Mouse (Mus musculus): Measurements from ENCODE around the gene Medag. TPM values are rescaled to one million over a fixed set of nuclear protein-coding genes. Genes with fewer than 3 reads are reported as not detected.

The Medag gene
- total and polyA plus RNA-seq, 3 experiments: 6.7 to 12.5 (median 12.3) TPM

GRCm38 (mm10) chr5:149442277-149442660 is 30.7 kb downstream of the Medag start:
- H3K79me2 ChIP-seq (replicated peaks; ENCODE audit: control insufficient read depth, insufficient read depth, low read length): no peaks in the 10 kb centered on the region
- TF ChIP-seq CTCF (IDR thresholded peaks at IDR 0.05) (no peak), POLR2A (IDR thresholded peaks at IDR 0.05; ENCODE audit: insufficient read depth, low read depth, low read length) (no peak), EP300 (IDR thresholded peaks at IDR 0.05; ENCODE audit: insufficient read depth, low read depth, low read length) (no peak)
- no peak overlapping the region for H3K9ac ChIP-seq (ENCODE audit: low read depth, low read length)
- no peak overlapping the region for H3K27ac ChIP-seq
- no peaks in the 10 kb centered on the region for H3K36me3 ChIP-seq (ENCODE audit: control insufficient read depth, insufficient read depth, low read length)
- H3K4me1 ChIP-seq (ENCODE audit: control insufficient read depth, insufficient read depth, low read length): no peaks in the 10 kb centered on the region; the same call in 1 of the 2 replicates
- intact Hi-C loops (cut with DNase I): no loop called here
- H3K27me3 ChIP-seq (ENCODE audit: control insufficient read depth, insufficient read depth, low read length): peaks cover 2% of the 10 kb centered on the region
- H3K4me3 ChIP-seq: no peak overlapping the region
- 51% methylated on average over 15 of the region's 15 CpGs for WGBS
- no peak for DNase-seq

GRCm38 (mm10) chr5:149444451-149444850 is 32.9 kb downstream of the Medag start:
- Histone ChIP-seq H3K4me1 (ENCODE audit: control insufficient read depth, insufficient read depth, low read length) (no peaks in the 10 kb centered on the region; the same call in 1 of the 2 replicates), H3K79me2 (replicated peaks; ENCODE audit: control insufficient read depth, insufficient read depth, low read length) (no peaks in the 10 kb centered on the region), H3K4me3 (no peak overlapping the region), H3K27ac (no peak overlapping the region), H3K36me3 (ENCODE audit: control insufficient read depth, insufficient read depth, low read length) (no peaks in the 10 kb centered on the region), H3K9ac (ENCODE audit: low read depth, low read length) (no peak overlapping the region), H3K27me3 (ENCODE audit: control insufficient read depth, insufficient read depth, low read length) (peaks cover under 1% of the 10 kb centered on the region)
- TF ChIP-seq POLR2A (IDR thresholded peaks at IDR 0.05; ENCODE audit: insufficient read depth, low read depth, low read length): no peak
- TF ChIP-seq EP300 (IDR thresholded peaks at IDR 0.05; ENCODE audit: insufficient read depth, low read depth, low read length): no peak
- no peak for TF ChIP-seq CTCF (IDR thresholded peaks at IDR 0.05)
- 55% methylated on average over 4 of the region's 4 CpGs for WGBS
- DNase-seq: no peak
- intact Hi-C loops (cut with DNase I): no loop called here

GRCm38 (mm10) chr5:149446495-149446894 is 34.9 kb downstream of the Medag start:
- DNase-seq: no peak
- WGBS: 78% methylated on average over 7 of the region's 7 CpGs

GRCm38 (mm10) chr5:149447733-149448132 is 36.2 kb downstream of the Medag start:
- WGBS: 80% methylated on average over 5 of the region's 5 CpGs
- Histone ChIP-seq H3K9ac (ENCODE audit: low read depth, low read length) (no peak overlapping the region), H3K4me1 (ENCODE audit: control insufficient read depth, insufficient read depth, low read length) (no peaks in the 10 kb centered on the region), H3K4me3 (no peak overlapping the region), H3K79me2 (replicated peaks; ENCODE audit: control insufficient read depth, insufficient read depth, low read length) (no peaks in the 10 kb centered on the region), H3K36me3 (ENCODE audit: control insufficient read depth, insufficient read depth, low read length) (no peaks in the 10 kb centered on the region), H3K27me3 (ENCODE audit: control insufficient read depth, insufficient read depth, low read length) (no peaks in the 10 kb centered on the region), H3K27ac (no peak overlapping the region)
- TF ChIP-seq CTCF (IDR thresholded peaks at IDR 0.05): peak; percentile 15; the same call in 1 of the 2 replicates
- no peak for TF ChIP-seq EP300 (IDR thresholded peaks at IDR 0.05; ENCODE audit: insufficient read depth, low read depth, low read length)
- DNase-seq: no peak
- intact Hi-C loops (cut with DNase I): no loop called here

More at GRCm38 (mm10) chr5:149446495-149446894, 34.9 kb downstream of the Medag start:
- Histone ChIP-seq H3K4me3 (no peak overlapping the region), H3K79me2 (replicated peaks; ENCODE audit: control insufficient read depth, insufficient read depth, low read length) (no peaks in the 10 kb centered on the region), H3K27me3 (ENCODE audit: control insufficient read depth, insufficient read depth, low read length) (no peaks in the 10 kb centered on the region), H3K27ac (no peak overlapping the region), H3K9ac (ENCODE audit: low read depth, low read length) (no peak overlapping the region), H3K36me3 (ENCODE audit: control insufficient read depth, insufficient read depth, low read length) (no peaks in the 10 kb centered on the region), H3K4me1 (ENCODE audit: control insufficient read depth, insufficient read depth, low read length) (no peaks in the 10 kb centered on the region)
- intact Hi-C loops (cut with DNase I): no loop called here
- TF ChIP-seq EP300 (IDR thresholded peaks at IDR 0.05; ENCODE audit: insufficient read depth, low read depth, low read length): no peak

- intact Hi-C loops (cut with DNase I): no loop called here
- no peaks in the 10 kb centered on the region for H3K4me1 ChIP-seq (ENCODE audit: control insufficient read depth, insufficient read depth, low read length)
- 84% methylated on average over 7 of the region's 7 CpGs for WGBS
These were observed 37.9 kb downstream of the Medag start for GRCm38 (mm10) chr5:149449406-149449805.

GRCm38 (mm10) chr5:149451209-149451681 is 39.7 kb downstream of the Medag start:
- no peaks in the 10 kb centered on the region for H3K36me3 ChIP-seq (ENCODE audit: control insufficient read depth, insufficient read depth, low read length)
- 60% methylated on average over 7 of the region's 7 CpGs for WGBS
- H3K27ac ChIP-seq: no peak overlapping the region
- H3K27me3 ChIP-seq (ENCODE audit: control insufficient read depth, insufficient read depth, low read length): no peaks in the 10 kb centered on the region
- H3K4me3 ChIP-seq: no peak overlapping the region
- no peak overlapping the region for H3K9ac ChIP-seq (ENCODE audit: low read depth, low read length)
- intact Hi-C loops (cut with DNase I): no loop called here
- DNase-seq: no peak
- no peaks in the 10 kb centered on the region for H3K79me2 ChIP-seq (replicated peaks; ENCODE audit: control insufficient read depth, insufficient read depth, low read length)
- no peaks in the 10 kb centered on the region for H3K4me1 ChIP-seq (ENCODE audit: control insufficient read depth, insufficient read depth, low read length)
- TF ChIP-seq POLR2A (IDR thresholded peaks at IDR 0.05; ENCODE audit: insufficient read depth, low read depth, low read length) (no peak), CTCF (IDR thresholded peaks at IDR 0.05) (no peak), EP300 (IDR thresholded peaks at IDR 0.05; ENCODE audit: insufficient read depth, low read depth, low read length) (no peak)

More at GRCm38 (mm10) chr5:149449406-149449805, 37.9 kb downstream of the Medag start:
- Histone ChIP-seq H3K27me3 (ENCODE audit: control insufficient read depth, insufficient read depth, low read length) (no peaks in the 10 kb centered on the region), H3K4me3 (no peak overlapping the region), H3K9ac (ENCODE audit: low read depth, low read length) (no peak overlapping the region), H3K27ac (no peak overlapping the region), H3K79me2 (replicated peaks; ENCODE audit: control insufficient read depth, insufficient read depth, low read length) (no peaks in the 10 kb centered on the region), H3K36me3 (ENCODE audit: control insufficient read depth, insufficient read depth, low read length) (no peaks in the 10 kb centered on the region)
- DNase-seq: no peak
- TF ChIP-seq CTCF (IDR thresholded peaks at IDR 0.05): no peak

All from heart, adult 2 months (tissue).